Mouse (Mus musculus): Measurements from ENCODE around the gene Mbd3. TPM values are rescaled to one million over a fixed set of nuclear protein-coding genes. Genes with fewer than 3 reads are reported as not detected.

The Mbd3 gene
- total and polyA plus RNA-seq, 2 experiments: 21.1 to 73.5 TPM

DNA sequence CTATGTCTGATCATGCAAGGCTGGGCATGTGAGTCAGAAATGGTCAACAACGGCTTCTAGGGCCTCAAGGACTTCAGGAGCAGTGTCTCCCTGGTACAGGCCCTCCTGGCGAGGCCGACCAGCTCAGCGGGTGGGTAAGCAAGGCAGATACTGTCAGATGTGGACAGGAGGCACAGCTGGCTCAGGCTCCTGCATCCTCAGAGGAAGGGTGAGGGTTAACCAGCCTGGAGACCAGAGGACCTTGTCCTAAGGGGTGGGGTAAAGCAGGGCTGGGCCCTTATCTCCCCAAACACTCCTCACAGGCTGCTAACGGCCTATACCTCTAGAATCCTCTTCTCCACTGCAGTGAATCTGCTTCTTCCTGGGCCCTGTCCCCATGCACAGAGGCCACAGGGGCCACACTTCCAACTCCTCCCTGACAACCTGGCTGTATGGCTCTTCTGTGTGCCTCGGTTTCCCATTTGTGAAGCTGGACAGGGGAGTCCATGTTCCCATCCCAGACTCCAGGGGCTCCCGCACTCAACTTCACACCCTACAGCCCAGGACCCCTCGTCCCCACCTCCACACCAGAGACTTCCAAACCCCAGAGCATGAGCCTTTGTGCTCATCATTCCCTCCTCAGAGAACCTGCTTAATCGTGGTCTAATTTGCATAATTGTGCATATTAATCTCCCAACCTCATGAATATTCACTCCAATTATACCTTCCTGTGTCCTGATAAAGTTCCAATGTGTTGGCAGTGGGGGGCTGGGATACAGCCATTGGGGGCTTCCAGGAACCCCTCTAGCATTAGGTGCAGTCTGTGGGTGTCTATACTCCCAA lies 22.5 kb upstream of the Mbd3 start:
- H3K4me1 ChIP-seq (ENCODE audit: control insufficient read depth, insufficient read depth, low read length): peaks cover 4% of the 10 kb centered on the region
- no peaks in the 10 kb centered on the region for H3K27me3 ChIP-seq (ENCODE audit: control insufficient read depth, insufficient read depth, low read length)
- H3K4me3 ChIP-seq (ENCODE audit: insufficient read depth, low read depth, low read length): no peak overlapping the region
- peaks cover 13% of the 10 kb centered on the region for H3K36me3 ChIP-seq (ENCODE audit: control insufficient read depth, insufficient read depth, low read length)
- no peak overlapping the region for H3K27ac ChIP-seq (replicated peaks; ENCODE audit: insufficient read depth, low read depth, low read length)
- 91% methylated on average over 9 of the region's 9 CpGs for WGBS
- no peak overlapping the region for H3K9ac ChIP-seq (ENCODE audit: low read depth, low read length)
- TF ChIP-seq CTCF (IDR thresholded peaks at IDR 0.05; ENCODE audit: low read depth, low read length) (no peak), POLR2A (IDR thresholded peaks at IDR 0.05; ENCODE audit: extremely low read depth, insufficient read depth, low read length) (no peak)
- H3K79me2 ChIP-seq (ENCODE audit: control insufficient read depth, insufficient read depth, low read length): no peaks in the 10 kb centered on the region
- no peak for DNase-seq (ENCODE audit: extremely low read depth, low read depth, low spot score)

DNA sequence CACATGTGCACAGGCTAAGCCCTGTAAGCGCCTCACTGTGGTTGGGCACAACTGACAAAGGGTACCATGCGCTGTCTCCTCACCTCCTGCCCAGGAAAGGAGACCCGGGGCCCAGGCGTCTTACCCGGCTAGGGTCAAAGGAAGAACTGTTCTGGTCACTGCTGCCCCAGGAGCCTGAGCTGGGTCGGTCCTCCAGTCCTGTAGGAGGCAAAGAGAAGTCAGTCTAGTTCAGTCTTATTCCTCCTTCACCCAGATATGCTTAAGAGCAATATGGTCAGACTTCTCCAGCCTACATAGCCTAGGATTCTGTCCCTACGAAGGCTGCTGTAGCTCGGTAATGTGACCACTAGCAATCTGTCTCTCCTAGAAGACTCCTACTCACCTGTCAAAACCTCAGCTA lies 21.9 kb upstream of the Mbd3 start:
- Histone ChIP-seq H3K27me3 (ENCODE audit: control insufficient read depth, insufficient read depth, low read length) (no peaks in the 10 kb centered on the region), H3K4me3 (ENCODE audit: insufficient read depth, low read depth, low read length) (no peak overlapping the region), H3K36me3 (ENCODE audit: control insufficient read depth, insufficient read depth, low read length) (peaks cover 12% of the 10 kb centered on the region), H3K27ac (replicated peaks; ENCODE audit: insufficient read depth, low read depth, low read length) (no peak overlapping the region), H3K79me2 (ENCODE audit: control insufficient read depth, insufficient read depth, low read length) (no peaks in the 10 kb centered on the region), H3K4me1 (ENCODE audit: control insufficient read depth, insufficient read depth, low read length) (peaks cover 4% of the 10 kb centered on the region), H3K9ac (ENCODE audit: low read depth, low read length) (no peak overlapping the region)
- DNase-seq (ENCODE audit: extremely low read depth, low read depth, low spot score): no peak
- 98% methylated on average over 8 of the region's 8 CpGs for WGBS
- TF ChIP-seq CTCF (IDR thresholded peaks at IDR 0.05; ENCODE audit: low read depth, low read length): no peak
- no peak for TF ChIP-seq POLR2A (IDR thresholded peaks at IDR 0.05; ENCODE audit: extremely low read depth, insufficient read depth, low read length)

DNA sequence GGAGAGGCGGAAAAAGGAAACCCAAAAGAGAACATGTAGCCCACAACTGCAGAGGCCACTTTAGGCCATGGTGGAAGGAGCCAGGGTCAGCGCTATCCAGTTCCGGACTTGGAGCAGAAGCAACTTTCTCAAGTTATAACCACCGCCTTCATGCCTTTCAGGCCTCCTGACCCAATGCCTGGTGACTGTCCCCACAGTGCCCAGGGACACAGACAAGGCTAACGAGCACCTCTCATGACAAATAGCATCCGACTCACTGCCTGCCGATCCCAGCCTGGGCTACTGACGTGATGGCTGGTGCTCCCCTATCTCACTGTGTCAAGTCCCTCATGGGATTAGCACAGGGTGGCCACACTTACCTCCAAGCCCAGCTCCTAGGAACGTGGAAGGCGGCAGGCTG lies 21.4 kb upstream of the Mbd3 start:
- peaks cover 4% of the 10 kb centered on the region for H3K4me1 ChIP-seq (ENCODE audit: control insufficient read depth, insufficient read depth, low read length)
- H3K27ac ChIP-seq (replicated peaks; ENCODE audit: insufficient read depth, low read depth, low read length): no peak overlapping the region
- no peak overlapping the region for H3K9ac ChIP-seq (ENCODE audit: low read depth, low read length)
- WGBS: 96% methylated on average over 10 of the region's 10 CpGs
- no peaks in the 10 kb centered on the region for H3K27me3 ChIP-seq (ENCODE audit: control insufficient read depth, insufficient read depth, low read length)
- DNase-seq (ENCODE audit: extremely low read depth, low read depth, low spot score): no peak
- no peaks in the 10 kb centered on the region for H3K79me2 ChIP-seq (ENCODE audit: control insufficient read depth, insufficient read depth, low read length)
- TF ChIP-seq POLR2A (IDR thresholded peaks at IDR 0.05; ENCODE audit: extremely low read depth, insufficient read depth, low read length) (no peak), CTCF (IDR thresholded peaks at IDR 0.05; ENCODE audit: low read depth, low read length) (no peak)
- H3K4me3 ChIP-seq (ENCODE audit: insufficient read depth, low read depth, low read length): no peak overlapping the region
- H3K36me3 ChIP-seq (ENCODE audit: control insufficient read depth, insufficient read depth, low read length): peaks cover 11% of the 10 kb centered on the region

DNA sequence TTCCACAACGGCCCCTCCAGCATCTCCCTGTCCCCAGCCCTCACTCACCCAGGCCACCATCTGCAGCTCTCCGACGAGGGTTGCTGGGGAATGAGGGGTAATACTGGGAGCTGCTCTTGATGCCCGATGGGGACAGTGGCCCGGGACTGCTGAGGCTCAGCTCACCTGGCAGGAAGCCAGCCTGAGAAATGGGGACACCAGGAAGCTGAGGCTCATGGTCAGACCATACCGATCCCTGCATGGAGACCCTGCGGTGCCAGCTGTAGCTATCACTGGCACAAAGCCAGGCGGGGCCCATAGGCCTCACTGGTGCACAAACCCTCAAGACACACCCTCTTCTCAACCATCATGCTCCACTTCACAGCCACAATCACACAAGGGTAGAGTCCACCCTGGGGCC lies 20.1 kb upstream of the Mbd3 start:
- no peak overlapping the region for H3K27ac ChIP-seq (replicated peaks; ENCODE audit: insufficient read depth, low read depth, low read length)
- peaks cover 3% of the 10 kb centered on the region; the same call in 1 of the 2 replicates for H3K36me3 ChIP-seq (ENCODE audit: control insufficient read depth, insufficient read depth, low read length)
- peaks cover 4% of the 10 kb centered on the region for H3K4me1 ChIP-seq (ENCODE audit: control insufficient read depth, insufficient read depth, low read length)
- no peak overlapping the region for H3K4me3 ChIP-seq (ENCODE audit: insufficient read depth, low read depth, low read length)
- H3K9ac ChIP-seq (ENCODE audit: low read depth, low read length): no peak overlapping the region
- H3K27me3 ChIP-seq (ENCODE audit: control insufficient read depth, insufficient read depth, low read length): no peaks in the 10 kb centered on the region
- no peaks in the 10 kb centered on the region for H3K79me2 ChIP-seq (ENCODE audit: control insufficient read depth, insufficient read depth, low read length)
- TF ChIP-seq POLR2A (IDR thresholded peaks at IDR 0.05; ENCODE audit: extremely low read depth, insufficient read depth, low read length) (no peak), CTCF (IDR thresholded peaks at IDR 0.05; ENCODE audit: low read depth, low read length) (no peak)
- 87% methylated on average over 8 of the region's 8 CpGs for WGBS
- no peak for DNase-seq (ENCODE audit: extremely low read depth, low read depth, low spot score)

DNA sequence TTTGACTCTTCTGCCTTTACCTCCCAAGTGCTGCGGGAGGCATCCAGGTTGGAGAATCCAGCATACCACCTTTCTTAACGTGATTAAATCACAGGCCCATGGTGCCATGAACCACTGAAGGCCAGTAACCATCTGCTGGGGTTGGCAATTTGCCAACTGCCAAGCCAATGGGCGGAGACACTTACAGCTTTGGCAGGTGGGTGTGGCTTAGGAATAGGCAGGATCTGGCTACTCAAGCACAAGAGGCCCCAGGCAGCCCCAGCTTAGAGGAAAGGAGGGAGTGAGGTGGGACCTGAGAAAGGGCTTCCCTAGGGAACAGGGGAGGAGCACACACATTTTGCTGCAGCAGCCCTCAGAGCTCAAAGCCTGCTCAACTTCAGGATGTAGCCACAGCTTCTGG lies 19.0 kb upstream of the Mbd3 start:
- no peak for DNase-seq (ENCODE audit: extremely low read depth, low read depth, low spot score)
- Histone ChIP-seq H3K4me1 (ENCODE audit: control insufficient read depth, insufficient read depth, low read length) (no peaks in the 10 kb centered on the region), H3K4me3 (ENCODE audit: insufficient read depth, low read depth, low read length) (no peak overlapping the region), H3K9ac (ENCODE audit: low read depth, low read length) (no peak overlapping the region), H3K36me3 (ENCODE audit: control insufficient read depth, insufficient read depth, low read length) (peaks cover 3% of the 10 kb centered on the region; the same call in 1 of the 2 replicates), H3K79me2 (ENCODE audit: control insufficient read depth, insufficient read depth, low read length) (no peaks in the 10 kb centered on the region), H3K27ac (replicated peaks; ENCODE audit: insufficient read depth, low read depth, low read length) (no peak overlapping the region), H3K27me3 (ENCODE audit: control insufficient read depth, insufficient read depth, low read length) (no peaks in the 10 kb centered on the region)
- WGBS: 58% methylated on average over 3 of the region's 3 CpGs
- TF ChIP-seq POLR2A (IDR thresholded peaks at IDR 0.05; ENCODE audit: extremely low read depth, insufficient read depth, low read length) (no peak), CTCF (IDR thresholded peaks at IDR 0.05; ENCODE audit: low read depth, low read length) (no peak)

DNA sequence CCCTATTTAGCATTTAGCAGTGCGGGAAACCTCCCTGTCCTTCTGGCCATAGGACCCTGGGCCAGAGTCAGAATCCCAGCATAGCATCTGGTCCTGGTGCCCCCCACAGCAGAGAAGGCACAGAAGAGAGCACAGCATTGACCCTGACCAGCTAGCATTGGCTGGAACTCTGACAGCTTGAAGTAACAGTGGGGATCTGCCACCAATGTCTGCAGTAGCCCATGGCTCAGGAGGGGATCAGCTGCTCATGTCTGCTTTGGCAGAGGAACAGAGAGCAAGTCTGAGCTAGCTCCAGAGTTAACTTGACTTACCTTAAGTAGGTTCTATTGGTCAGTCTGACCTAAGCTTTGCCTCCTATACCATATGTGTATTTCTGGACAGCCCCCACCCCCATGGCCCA lies 18.5 kb upstream of the Mbd3 start:
- H3K36me3 ChIP-seq (ENCODE audit: control insufficient read depth, insufficient read depth, low read length): peaks cover 3% of the 10 kb centered on the region; the same call in 1 of the 2 replicates
- TF ChIP-seq POLR2A (IDR thresholded peaks at IDR 0.05; ENCODE audit: extremely low read depth, insufficient read depth, low read length) (no peak), CTCF (IDR thresholded peaks at IDR 0.05; ENCODE audit: low read depth, low read length) (no peak)
- H3K9ac ChIP-seq (ENCODE audit: low read depth, low read length): no peak overlapping the region
- H3K4me3 ChIP-seq (ENCODE audit: insufficient read depth, low read depth, low read length): no peak overlapping the region
- H3K27ac ChIP-seq (replicated peaks; ENCODE audit: insufficient read depth, low read depth, low read length): no peak overlapping the region
- H3K4me1 ChIP-seq (ENCODE audit: control insufficient read depth, insufficient read depth, low read length): no peaks in the 10 kb centered on the region
- H3K27me3 ChIP-seq (ENCODE audit: control insufficient read depth, insufficient read depth, low read length): no peaks in the 10 kb centered on the region
- 94% methylated on average over 1 of the region's 1 CpGs for WGBS
- no peaks in the 10 kb centered on the region for H3K79me2 ChIP-seq (ENCODE audit: control insufficient read depth, insufficient read depth, low read length)
- no peak for DNase-seq (ENCODE audit: extremely low read depth, low read depth, low spot score)

Measured in liver, adult 2 months (tissue).